8 mouse cellular contexts compared by ENCODE assay signal in genomic region chr13:60455033-60455619, GRCm38 (mm10).
DNase-seq lines count a peak whose midpoint lies in the region.

No protein-coding gene starts in this region.

- DNase-seq in 3T3-L1 (ENCODE audit: low read depth, low spot score) (peak; percentile 86), R1 (ENCODE audit: low read depth, low spot score) (peak; percentile 90)
- peak; percentile 86 for DNase-seq in heart, embryonic 10.5 days (ENCODE audit: low spot score)
- peak; percentile 50 for DNase-seq in kidney, adult 9 months
- peak; percentile 69 for DNase-seq in lung, postnatal 36 days
- no peak for DNase-seq in layer of hippocampus, adult 9-11 months
- DNase-seq in spleen, postnatal 14 days (ENCODE audit: low spot score in 2 of 2) = no peak
- no peak for DNase-seq in thymus, postnatal 0 days (ENCODE audit: low spot score)

- no peaks in the 10 kb centered on the region for H3K9me3 ChIP-seq in heart, embryonic 10.5 days

- H3K4me3 ChIP-seq in heart, embryonic 10.5 days = peak overlapping the region; percentile 33

- no peaks in the 10 kb centered on the region for H3K27me3 ChIP-seq in heart, embryonic 10.5 days (ENCODE audit: insufficient read depth, poor library complexity, severe bottlenecking)

- H3K4me1 ChIP-seq in heart, embryonic 10.5 days = peaks cover 13% of the 10 kb centered on the region

- H3K27ac ChIP-seq in heart, embryonic 10.5 days = peak overlapping the region; percentile 69

- no peaks in the 10 kb centered on the region for H3K36me3 ChIP-seq in heart, embryonic 10.5 days

- WGBS in heart, embryonic 10.5 days = 20% methylated on average over 15 of the region's 15 CpGs

Comparison
In these comparisons a context has a peak if more than half of its experiments do, and no peak if none do; other contexts are left out.
1. DNase-seq: peak in 3T3-L1 (single experiment), R1 (single experiment), heart, embryonic 10.5 days (single experiment), kidney, adult 9 months (single experiment) and lung, postnatal 36 days (single experiment); none in layer of hippocampus, adult 9-11 months (single experiment), spleen, postnatal 14 days (0 of 2) and thymus, postnatal 0 days (single experiment).